Mouse (Mus musculus) CH12F3 (cell line): ENCODE measurements around the gene Ncr1.
"Not testable (repeated sequence)": the region's sequence is repeated elsewhere in the genome, so short reads cannot be mapped to it uniquely, and the experiment has no call there.

Experiments used
- in situ Hi-C: fragments of 300-500 bp; cut with MboI; formaldehyde crosslinking; loops from 2 replicates; pipeline ENCODE4 v1.14.3; 2020; ENCODE audit warnings: low sequenced_read_pairs

Gene Ncr1

GRCm38 (mm10) chr7:4337509-4337908 is at the start of gene Ncr1:
Gene Ncr1 (plus strand): TSS chr7:4337724.
- in situ Hi-C loops = no loop called here

- in situ Hi-C loops = loop anchor here (10.0 kb wide), 1 partner anchor 142 kb away; no protein-coding TSS in a partner anchor
Measured at GRCm38 (mm10) chr7:4292638-4293037, 44.9 kb upstream of the Ncr1 start.

DNA sequence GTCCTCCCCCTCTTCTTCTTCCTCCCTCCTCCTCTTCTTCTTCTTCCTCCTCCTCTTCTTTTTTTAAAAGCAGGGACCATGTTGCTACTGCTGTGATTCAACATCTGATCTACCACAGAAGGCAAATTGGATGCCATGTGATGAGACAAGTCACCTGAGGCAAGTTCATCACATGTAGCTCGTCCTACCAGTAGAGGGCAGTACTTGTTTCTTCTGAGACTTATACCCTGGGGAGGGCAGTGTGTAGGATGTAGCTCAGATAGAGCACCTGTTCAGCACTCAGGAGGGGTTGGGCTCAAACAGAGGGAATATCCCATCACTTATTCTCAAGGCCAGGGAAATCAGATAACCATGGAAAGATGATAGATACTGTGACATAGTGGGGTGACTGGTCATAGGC is 40.3 kb upstream of the Ncr1 start:
- in situ Hi-C loops = loop anchor here (10.0 kb wide), 1 partner anchor 138 kb away; no protein-coding TSS in a partner anchor

DNA sequence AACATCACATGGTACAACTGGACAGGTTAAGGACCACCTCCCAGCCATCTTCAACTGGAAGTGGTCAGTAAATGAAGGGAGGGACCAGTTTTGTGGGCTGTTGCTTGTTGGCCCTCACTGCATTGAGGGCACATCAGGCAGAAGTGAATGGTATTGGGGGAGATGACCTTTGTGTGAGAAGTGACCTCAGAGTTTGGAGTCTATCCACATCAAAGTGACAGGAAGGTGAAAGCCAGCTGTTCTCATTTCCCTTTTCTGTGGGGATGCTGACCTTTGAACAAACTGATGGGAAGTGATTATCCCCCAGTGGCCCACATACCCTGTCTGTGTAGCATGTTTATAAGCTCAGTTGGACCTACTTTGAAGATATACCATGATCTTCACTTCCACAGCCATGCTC is 37.4 kb upstream of the Ncr1 start:
- in situ Hi-C loops = no loop called here

- in situ Hi-C loops = no loop called here
Measured at GRCm38 (mm10) chr7:4303457-4303856, 34.1 kb upstream of the Ncr1 start.

- in situ Hi-C loops = not testable (repeated sequence)
Measured at GRCm38 (mm10) chr7:4313109-4313508, 24.4 kb upstream of the Ncr1 start.

DNA sequence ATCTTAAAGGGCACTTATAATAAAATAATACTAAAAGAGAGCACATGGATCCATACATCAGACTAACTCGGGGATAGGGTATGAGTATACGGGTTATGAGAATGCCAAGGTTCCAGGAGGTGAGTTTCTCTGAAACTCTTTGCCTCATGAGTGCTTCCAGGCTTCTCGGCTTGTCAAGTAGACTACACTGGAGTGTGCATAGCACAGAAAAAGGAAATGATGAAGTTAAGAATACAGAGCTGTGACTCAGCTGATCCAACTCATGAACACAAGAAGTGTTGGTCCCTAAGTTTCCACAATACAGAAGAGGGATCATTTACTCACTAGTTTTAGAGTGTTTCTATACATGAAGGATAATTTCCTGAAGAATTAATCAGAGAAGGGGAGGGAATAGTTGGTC is 24.0 kb upstream of the Ncr1 start:
- in situ Hi-C loops = not testable (repeated sequence)

- in situ Hi-C loops = no loop called here
Measured at GRCm38 (mm10) chr7:4323301-4323700, 14.2 kb upstream of the Ncr1 start.

DNA sequence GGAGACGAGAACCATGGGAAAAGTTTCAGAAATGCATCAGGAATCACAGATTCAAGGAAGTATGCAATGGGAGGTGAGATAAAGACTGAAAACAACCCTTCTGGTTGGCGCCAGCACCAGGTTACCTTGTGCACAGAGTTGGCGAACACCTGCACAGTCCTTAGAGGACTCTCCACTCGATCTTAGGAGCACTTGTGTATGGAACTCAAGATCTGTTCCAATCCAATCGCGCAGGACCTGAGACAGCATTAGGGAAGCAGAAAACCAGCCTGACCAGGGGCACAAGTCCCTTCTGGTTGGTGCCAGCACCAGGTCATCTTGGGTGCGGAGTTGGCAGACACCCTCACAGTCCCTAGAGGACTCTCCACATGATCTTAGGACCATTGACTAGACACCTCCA is 36.0 kb downstream of the Ncr1 start:
- in situ Hi-C loops = no loop called here
